Mouse (Mus musculus): ENCODE measurements around the gene Prl4a1. TPM values are rescaled to one million over a fixed set of nuclear protein-coding genes. Genes with fewer than 3 reads are reported as not detected.
"Not testable (repeated sequence)": the region's sequence is repeated elsewhere in the genome, so short reads cannot be mapped to it uniquely, and the experiment has no call there.

Gene Prl4a1
- total RNA-seq (2021) = not detected
- long read RNA-seq, experiment 1 = 0 reads
- long read RNA-seq, experiment 2 = 0 reads

DNA sequence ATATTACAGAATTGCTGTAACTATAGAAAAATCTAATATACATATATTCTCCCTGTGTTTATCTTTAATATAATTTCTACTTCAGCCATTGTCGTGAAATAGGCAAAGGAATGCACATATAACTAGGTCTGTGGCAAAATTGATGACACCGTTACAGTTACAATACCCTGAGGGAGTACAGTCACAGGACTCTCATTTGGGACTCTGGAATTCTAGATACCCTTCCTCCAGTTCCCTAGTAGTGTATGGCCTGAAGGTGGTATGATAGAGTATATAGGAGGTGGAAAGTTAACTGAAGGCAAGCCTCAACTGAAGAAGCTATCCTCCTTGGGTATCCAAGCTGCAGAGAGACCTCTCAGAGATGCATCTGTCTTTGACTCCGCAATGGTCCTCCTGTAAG lies at the start of gene Prl4a1:
TSS of gene Prl4a1 (plus strand) at position 301 of the 400 bp plus-strand sequence.
- DNase-seq = no peak
- intact Hi-C loops (cut with DNase I; ENCODE audit: low total_unique reads) = no loop called here

- intact Hi-C loops (cut with DNase I; ENCODE audit: low total_unique reads) = no loop called here
- no peak for DNase-seq
Measured at GRCm38 (mm10) chr13:27972931-27973330, 43.1 kb upstream of the Prl4a1 start.

GRCm38 (mm10) chr13:27974281-27974680 lies 41.7 kb upstream of the Prl4a1 start:
- DNase-seq; intact Hi-C loops (cut with DNase I; ENCODE audit: low total_unique reads): not testable (repeated sequence)

GRCm38 (mm10) chr13:27977646-27978045 lies 38.4 kb upstream of the Prl4a1 start:
- DNase-seq = no peak
- intact Hi-C loops (cut with DNase I; ENCODE audit: low total_unique reads) = no loop called here

DNA sequence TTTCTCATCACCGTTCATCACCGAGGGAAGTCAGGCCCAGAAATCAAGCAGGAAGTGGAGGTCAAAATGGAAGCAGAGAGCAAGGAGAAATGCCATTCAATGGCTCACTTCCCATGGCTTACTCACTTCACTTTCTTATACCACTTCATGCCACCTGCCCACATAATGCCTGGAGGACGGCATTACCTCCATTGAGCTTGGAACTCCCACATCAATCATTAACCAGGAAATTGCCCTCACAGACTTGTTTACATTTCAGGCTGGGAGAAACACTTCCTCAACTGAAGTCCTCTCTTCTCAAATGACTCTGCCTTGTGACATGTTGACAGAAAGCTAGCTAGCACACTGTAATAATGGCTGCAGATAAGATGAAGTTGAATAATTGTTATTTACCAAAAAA lies 19.5 kb upstream of the Prl4a1 start:
- DNase-seq; intact Hi-C loops (cut with DNase I; ENCODE audit: low total_unique reads): not testable (repeated sequence)

DNA sequence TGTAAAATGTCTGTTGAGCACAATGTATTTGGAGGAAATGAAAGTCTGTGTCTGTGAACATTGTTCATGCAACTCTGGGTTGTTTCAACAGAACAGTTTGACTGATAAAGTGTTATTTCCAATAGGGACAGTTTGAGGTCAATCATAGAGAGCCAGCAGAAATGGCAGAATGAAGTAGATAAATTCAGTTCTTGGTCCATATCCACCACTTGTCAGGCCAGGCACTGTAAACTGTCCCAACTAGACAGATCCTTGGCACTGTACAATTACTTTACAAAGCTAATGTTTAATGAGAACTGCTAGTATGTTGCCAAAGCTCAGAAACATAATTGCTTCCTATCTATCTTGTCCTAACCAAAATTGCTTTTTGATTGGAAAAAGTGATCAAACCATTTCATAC lies 13.3 kb downstream of the Prl4a1 start:
- DNase-seq = no peak
- intact Hi-C loops (cut with DNase I; ENCODE audit: low total_unique reads) = no loop called here

- DNase-seq = no peak
- intact Hi-C loops (cut with DNase I; ENCODE audit: low total_unique reads) = no loop called here
Measured at GRCm38 (mm10) chr13:28069315-28069714, 53.3 kb downstream of the Prl4a1 start.

Other genes with a start within 250 kb of the Prl4a1 start
- not detected for gene Prl7c1, start 235.4 kb upstream of the Prl4a1 start, total RNA-seq (2021)
- gene Prl2a1, start 214.6 kb upstream of the Prl4a1 start, total RNA-seq (2021) = not detected
- gene Prl2c1, start 166.9 kb upstream of the Prl4a1 start, total RNA-seq (2021) = not detected
- gene Prl5a1, start 126.3 kb downstream of the Prl4a1 start, total RNA-seq (2021) = not detected
- 10 to 100 TPM; 67.1 to 82.3 TPM for gene Gm11361, start 241.3 kb downstream of the Prl4a1 start, total RNA-seq (2021)

Measured in gastrocnemius, postnatal 14 days (tissue).